Mouse (Mus musculus): ENCODE measurements around the gene Trim62. TPM values are rescaled to one million over a fixed set of nuclear protein-coding genes. Genes with fewer than 3 reads are reported as not detected.

Gene Trim62
- polyA plus RNA-seq, 1 experiment from 2014 or later, result 8.8 TPM

- Histone ChIP-seq H3K4me1 (ENCODE audit: control insufficient read depth, insufficient read depth, low read length) (no peaks in the 10 kb centered on the region), H3K27me3 (replicated peaks; ENCODE audit: control insufficient read depth, insufficient read depth, low read length) (no peaks in the 10 kb centered on the region), H3K36me3 (ENCODE audit: control insufficient read depth, insufficient read depth, low read length) (no peaks in the 10 kb centered on the region; the same call in 1 of the 2 replicates), H3K4me3 (ENCODE audit: low read depth, low read length) (no peak overlapping the region), H3K4me2 (ENCODE audit: low read depth, low read length) (no peak overlapping the region), H3K9ac (ENCODE audit: low read depth, low read length) (no peak overlapping the region), H3K9me3 (ENCODE audit: control insufficient read depth, low read length) (no peaks in the 10 kb centered on the region), H3K27ac (replicated peaks; ENCODE audit: low read depth, low read length) (no peak overlapping the region)
- 31% methylated on average over 6 of the region's 6 CpGs for WGBS
- DNase-seq (ENCODE audit: low spot score), result peak; percentile 53
- ATAC-seq (ENCODE audit: low read depth), result no peak
These were observed 64.8 kb downstream of the Trim62 start for GRCm38 (mm10) chr4:128948137-128948674.

GRCm38 (mm10) chr4:128949470-128950005 lies 66.2 kb downstream of the Trim62 start:
- H3K4me2 ChIP-seq (ENCODE audit: low read depth, low read length), result no peak overlapping the region
- no peak for DNase-seq (ENCODE audit: low spot score)
- H3K4me1 ChIP-seq (ENCODE audit: control insufficient read depth, insufficient read depth, low read length), result no peaks in the 10 kb centered on the region
- no peaks in the 10 kb centered on the region for H3K27me3 ChIP-seq (replicated peaks; ENCODE audit: control insufficient read depth, insufficient read depth, low read length)
- H3K27ac ChIP-seq (replicated peaks; ENCODE audit: low read depth, low read length), result no peak overlapping the region
- H3K9me3 ChIP-seq (ENCODE audit: control insufficient read depth, low read length), result no peaks in the 10 kb centered on the region
- ATAC-seq (ENCODE audit: low read depth), result peak; percentile 19; the same call in 1 of the 2 replicates
- WGBS, result 39% methylated on average over 13 of the region's 15 CpGs
- H3K9ac ChIP-seq (ENCODE audit: low read depth, low read length), result no peak overlapping the region
- no peak overlapping the region for H3K4me3 ChIP-seq (ENCODE audit: low read depth, low read length)
- H3K36me3 ChIP-seq (ENCODE audit: control insufficient read depth, insufficient read depth, low read length), result no peaks in the 10 kb centered on the region; the same call in 1 of the 2 replicates

- ATAC-seq (ENCODE audit: low read depth) (no peak), DNase-seq (ENCODE audit: low spot score) (no peak)
- no peak overlapping the region for H3K27ac ChIP-seq (replicated peaks; ENCODE audit: low read depth, low read length)
- WGBS, result 70% methylated on average over 5 of the region's 5 CpGs
- H3K36me3 ChIP-seq (ENCODE audit: control insufficient read depth, insufficient read depth, low read length), result peaks cover 4% of the 10 kb centered on the region; the same call in 1 of the 2 replicates
- H3K4me3 ChIP-seq (ENCODE audit: low read depth, low read length), result no peak overlapping the region
- H3K4me1 ChIP-seq (ENCODE audit: control insufficient read depth, insufficient read depth, low read length), result no peaks in the 10 kb centered on the region
- no peak overlapping the region for H3K4me2 ChIP-seq (ENCODE audit: low read depth, low read length)
- H3K9me3 ChIP-seq (ENCODE audit: control insufficient read depth, low read length), result no peaks in the 10 kb centered on the region
- H3K27me3 ChIP-seq (replicated peaks; ENCODE audit: control insufficient read depth, insufficient read depth, low read length), result no peaks in the 10 kb centered on the region
- H3K9ac ChIP-seq (ENCODE audit: low read depth, low read length), result no peak overlapping the region
These were observed 67.1 kb downstream of the Trim62 start for GRCm38 (mm10) chr4:128950461-128950860.

- H3K4me2 ChIP-seq (ENCODE audit: low read depth, low read length), result no peak overlapping the region
- no peak overlapping the region for H3K27ac ChIP-seq (replicated peaks; ENCODE audit: low read depth, low read length)
- H3K27me3 ChIP-seq (replicated peaks; ENCODE audit: control insufficient read depth, insufficient read depth, low read length), result no peaks in the 10 kb centered on the region
- no peak overlapping the region for H3K9ac ChIP-seq (ENCODE audit: low read depth, low read length)
- DNase-seq (ENCODE audit: low spot score), result no peak
- H3K9me3 ChIP-seq (ENCODE audit: control insufficient read depth, low read length), result no peaks in the 10 kb centered on the region
- peaks cover 5% of the 10 kb centered on the region for H3K4me1 ChIP-seq (ENCODE audit: control insufficient read depth, insufficient read depth, low read length)
- WGBS, result 88% methylated on average over 5 of the region's 5 CpGs
- no peak for ATAC-seq (ENCODE audit: low read depth)
- H3K36me3 ChIP-seq (ENCODE audit: control insufficient read depth, insufficient read depth, low read length), result 0 out of 2 replicates have a peak, but pooled peaks cover 4% of the 10 kb centered on the region
- H3K4me3 ChIP-seq (ENCODE audit: low read depth, low read length), result no peak overlapping the region
These were observed 70.5 kb downstream of the Trim62 start for GRCm38 (mm10) chr4:128953851-128954250.

- H3K36me3 ChIP-seq (ENCODE audit: control insufficient read depth, insufficient read depth, low read length), result 0 out of 2 replicates have a peak, but pooled peaks cover 4% of the 10 kb centered on the region
- WGBS, result 34% methylated on average over 11 of the region's 11 CpGs
- H3K9ac ChIP-seq (ENCODE audit: low read depth, low read length), result no peak overlapping the region
- no peaks in the 10 kb centered on the region for H3K27me3 ChIP-seq (replicated peaks; ENCODE audit: control insufficient read depth, insufficient read depth, low read length)
- H3K4me1 ChIP-seq (ENCODE audit: control insufficient read depth, insufficient read depth, low read length), result peaks cover 19% of the 10 kb centered on the region
- H3K9me3 ChIP-seq (ENCODE audit: control insufficient read depth, low read length), result no peaks in the 10 kb centered on the region
- peak overlapping the region; percentile 49 for H3K27ac ChIP-seq (replicated peaks; ENCODE audit: low read depth, low read length)
- DNase-seq (ENCODE audit: low spot score) (peak; percentile 76), ATAC-seq (ENCODE audit: low read depth) (peak; percentile 23)
- no peak overlapping the region for H3K4me3 ChIP-seq (ENCODE audit: low read depth, low read length)
- no peak overlapping the region for H3K4me2 ChIP-seq (ENCODE audit: low read depth, low read length)
These were observed 74.0 kb downstream of the Trim62 start for GRCm38 (mm10) chr4:128957155-128957911.

GRCm38 (mm10) chr4:128958156-128958555 lies 74.8 kb downstream of the Trim62 start:
- no peak overlapping the region for H3K9ac ChIP-seq (ENCODE audit: low read depth, low read length)
- H3K4me2 ChIP-seq (ENCODE audit: low read depth, low read length), result no peak overlapping the region
- H3K27ac ChIP-seq (replicated peaks; ENCODE audit: low read depth, low read length), result peak overlapping the region; percentile 48
- H3K27me3 ChIP-seq (replicated peaks; ENCODE audit: control insufficient read depth, insufficient read depth, low read length), result no peaks in the 10 kb centered on the region
- H3K4me1 ChIP-seq (ENCODE audit: control insufficient read depth, insufficient read depth, low read length), result peaks cover 22% of the 10 kb centered on the region
- WGBS, result 76% methylated on average over 11 of the region's 11 CpGs
- no peak for ATAC-seq (ENCODE audit: low read depth)
- H3K4me3 ChIP-seq (ENCODE audit: low read depth, low read length), result no peak overlapping the region
- 0 out of 2 replicates have a peak, but pooled peaks cover 4% of the 10 kb centered on the region for H3K36me3 ChIP-seq (ENCODE audit: control insufficient read depth, insufficient read depth, low read length)
- DNase-seq (ENCODE audit: low spot score), result no peak
- H3K9me3 ChIP-seq (ENCODE audit: control insufficient read depth, low read length), result no peaks in the 10 kb centered on the region

GRCm38 (mm10) chr4:128958849-128959248 lies 75.5 kb downstream of the Trim62 start:
- Histone ChIP-seq H3K9ac (ENCODE audit: low read depth, low read length) (no peak overlapping the region; the same call in 1 of the 2 replicates), H3K4me1 (ENCODE audit: control insufficient read depth, insufficient read depth, low read length) (peaks cover 24% of the 10 kb centered on the region), H3K27me3 (replicated peaks; ENCODE audit: control insufficient read depth, insufficient read depth, low read length) (no peaks in the 10 kb centered on the region), H3K9me3 (ENCODE audit: control insufficient read depth, low read length) (no peaks in the 10 kb centered on the region), H3K4me2 (ENCODE audit: low read depth, low read length) (0 out of 2 replicates have a peak overlapping the region, but pooled peaks have one; percentile 5), H3K27ac (replicated peaks; ENCODE audit: low read depth, low read length) (peak overlapping the region; percentile 48; the same call in 1 of the 2 replicates), H3K4me3 (ENCODE audit: low read depth, low read length) (no peak overlapping the region), H3K36me3 (ENCODE audit: control insufficient read depth, insufficient read depth, low read length) (0 out of 2 replicates have a peak, but pooled peaks cover 4% of the 10 kb centered on the region)
- ATAC-seq (ENCODE audit: low read depth), result no peak
- 43% methylated on average over 8 of the region's 8 CpGs for WGBS
- DNase-seq (ENCODE audit: low spot score), result peak; percentile 62

GRCm38 (mm10) chr4:128959676-128960075 lies 76.3 kb downstream of the Trim62 start:
- no peak overlapping the region for H3K4me3 ChIP-seq (ENCODE audit: low read depth, low read length)
- 0 out of 2 replicates have a peak, but pooled peaks cover 4% of the 10 kb centered on the region for H3K36me3 ChIP-seq (ENCODE audit: control insufficient read depth, insufficient read depth, low read length)
- H3K4me2 ChIP-seq (ENCODE audit: low read depth, low read length), result no peak overlapping the region
- no peaks in the 10 kb centered on the region for H3K9me3 ChIP-seq (ENCODE audit: control insufficient read depth, low read length)
- no peak overlapping the region for H3K9ac ChIP-seq (ENCODE audit: low read depth, low read length)
- ATAC-seq (ENCODE audit: low read depth), result no peak
- H3K4me1 ChIP-seq (ENCODE audit: control insufficient read depth, insufficient read depth, low read length), result peaks cover 24% of the 10 kb centered on the region
- no peak for DNase-seq (ENCODE audit: low spot score)
- H3K27ac ChIP-seq (replicated peaks; ENCODE audit: low read depth, low read length), result no peak overlapping the region
- WGBS, result 88% methylated on average over 17 of the region's 17 CpGs
- H3K27me3 ChIP-seq (replicated peaks; ENCODE audit: control insufficient read depth, insufficient read depth, low read length), result no peaks in the 10 kb centered on the region
